Mouse (Mus musculus) midbrain, postnatal 0 days (tissue): ENCODE results near the gene Gm26920. TPM values are rescaled to one million over a fixed set of nuclear protein-coding genes. Genes with fewer than 3 reads are reported as not detected.

Experiments used
- ATAC-seq: fragments of 200-750 bp; cut with Nextera tagmentation; 2 replicates; pipeline ENCODE4 v1.8.0; 2017; ENCODE audit warnings: moderate number of reproducible peaks, mild to moderate bottlenecking, moderate TSS enrichment, moderate library complexity; ENCODE audit not compliant: low FRiP score
- DNase-seq: peaks from one replicate; pipeline ENCODE4 v3.0.0-alpha.2; 2015; ENCODE audit warnings: low spot score
- H3K27ac ChIP-seq: fragments of 300-500 bp; sonication (generic); 2 replicates; pipeline ENCODE4 v1.5.1; 2014; ENCODE audit warnings: low read depth, mild to moderate bottlenecking, low read length, mixed read lengths
- H3K27me3 ChIP-seq: fragments of 300-500 bp; sonication (generic); 2 replicates; pipeline ENCODE4 v1.6.1; 2014; ENCODE audit warnings: low read length, control low read depth, mixed read lengths; ENCODE audit not compliant: insufficient read depth
- H3K36me3 ChIP-seq: fragments of 300-500 bp; sonication (generic); 2 replicates; pipeline ENCODE4 v1.6.1; 2014; ENCODE audit warnings: low read length, control low read depth, mixed read lengths; ENCODE audit not compliant: insufficient read depth
- H3K4me1 ChIP-seq: fragments of 300-500 bp; sonication (generic); 2 replicates; pipeline ENCODE4 v1.6.1; 2014; ENCODE audit warnings: mild to moderate bottlenecking, control low read depth, antibody characterized with exemption, low read length, mixed read lengths; ENCODE audit not compliant: insufficient read depth
- H3K4me2 ChIP-seq: fragments of 300-500 bp; sonication (generic); 2 replicates; pipeline ENCODE4 v1.6.1; 2014; ENCODE audit warnings: low read depth, mild to moderate bottlenecking, low read length, mixed read lengths; ENCODE audit not compliant: poor library complexity, severe bottlenecking
- H3K4me3 ChIP-seq: fragments of 300-500 bp; sonication (generic); 2 replicates; pipeline ENCODE4 v1.5.1; 2014; ENCODE audit warnings: low read depth, mild to moderate bottlenecking, low read length, moderate library complexity
- H3K9ac ChIP-seq: fragments of 300-500 bp; sonication (generic); replicated peaks from 2 replicates; pipeline ENCODE4 v1.6.1; 2014; ENCODE audit warnings: mild to moderate bottlenecking, low read length, moderate library complexity, mixed read lengths; ENCODE audit not compliant: poor library complexity, severe bottlenecking
- H3K9me3 ChIP-seq: fragments of 300-500 bp; sonication (generic); 2 replicates; pipeline ENCODE4 v1.6.1; 2016; ENCODE audit warnings: low read length, control low read depth
- CTCF ChIP-seq: IDR thresholded peaks from 2 replicates; pipeline ENCODE4 v1.5.1; 2016; ENCODE audit warnings: antibody characterized with exemption, mild to moderate bottlenecking
- WGBS: fragments of 180-500 bp; shearing (Covaris S2); extraction: QIAGEN DNeasy Blood & Tissue Kit; methylation state at CpG from one replicate; pipeline ENCODE4 v1.1.7; 2014; 5-methylcytosine and 5-hydroxymethylcytosine counted together
- polyA plus RNA-seq: library from polyadenylated mRNA; unstranded; fragments of >200 nt; fragmentation: Nextera tagmentation; extraction: Ambion mirVana; gene quantifications from 2 replicates; pipeline ENCODE4 v1.2.1, GENCODE M21; 2015
- total RNA-seq: library from RNA; depleted of rRNA; stranded (reverse); fragments of >200 nt; gene quantifications from 2 replicates; pipeline ENCODE4 v1.2.3, GENCODE M21; 2014

Gene Gm26920
- total and polyA plus RNA-seq, 2 experiments from 2014 or later = 0.63 TPM; not detected in 1

DNA sequence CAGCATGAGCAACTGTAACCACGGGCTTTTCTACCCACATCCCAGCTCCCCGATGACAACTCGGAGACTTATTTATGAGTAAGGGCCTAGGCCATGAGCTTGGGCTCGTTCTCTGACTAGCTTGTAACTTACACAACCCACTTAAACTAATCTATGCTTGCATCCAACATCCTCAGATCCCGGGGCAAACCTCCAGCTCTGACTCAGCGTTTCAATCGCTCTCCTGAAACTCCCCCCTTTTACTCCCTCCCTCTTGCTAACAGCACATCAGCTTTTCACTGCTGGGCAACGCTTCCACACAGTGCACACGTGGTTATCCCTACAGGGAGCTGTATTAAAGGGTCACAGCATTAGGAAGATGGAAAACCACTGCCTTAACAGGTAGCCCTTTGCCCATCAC lies 3.7 kb downstream of the Gm26920 start:
- Histone ChIP-seq H3K27ac (no peak overlapping the region), H3K9ac (no peak overlapping the region), H3K9me3 (no peaks in the 10 kb centered on the region), H3K27me3 (no peaks in the 10 kb centered on the region), H3K4me3 (no peak overlapping the region), H3K36me3 (peaks cover 11% of the 10 kb centered on the region; the same call in 1 of the 2 replicates), H3K4me1 (peaks cover 9% of the 10 kb centered on the region; the same call in 1 of the 2 replicates), H3K4me2 (no peak overlapping the region)
- WGBS = 93% methylated on average over 9 of the region's 9 CpGs
- no peak for TF ChIP-seq CTCF
- DNase-seq = no peak
- no peak for ATAC-seq

DNA sequence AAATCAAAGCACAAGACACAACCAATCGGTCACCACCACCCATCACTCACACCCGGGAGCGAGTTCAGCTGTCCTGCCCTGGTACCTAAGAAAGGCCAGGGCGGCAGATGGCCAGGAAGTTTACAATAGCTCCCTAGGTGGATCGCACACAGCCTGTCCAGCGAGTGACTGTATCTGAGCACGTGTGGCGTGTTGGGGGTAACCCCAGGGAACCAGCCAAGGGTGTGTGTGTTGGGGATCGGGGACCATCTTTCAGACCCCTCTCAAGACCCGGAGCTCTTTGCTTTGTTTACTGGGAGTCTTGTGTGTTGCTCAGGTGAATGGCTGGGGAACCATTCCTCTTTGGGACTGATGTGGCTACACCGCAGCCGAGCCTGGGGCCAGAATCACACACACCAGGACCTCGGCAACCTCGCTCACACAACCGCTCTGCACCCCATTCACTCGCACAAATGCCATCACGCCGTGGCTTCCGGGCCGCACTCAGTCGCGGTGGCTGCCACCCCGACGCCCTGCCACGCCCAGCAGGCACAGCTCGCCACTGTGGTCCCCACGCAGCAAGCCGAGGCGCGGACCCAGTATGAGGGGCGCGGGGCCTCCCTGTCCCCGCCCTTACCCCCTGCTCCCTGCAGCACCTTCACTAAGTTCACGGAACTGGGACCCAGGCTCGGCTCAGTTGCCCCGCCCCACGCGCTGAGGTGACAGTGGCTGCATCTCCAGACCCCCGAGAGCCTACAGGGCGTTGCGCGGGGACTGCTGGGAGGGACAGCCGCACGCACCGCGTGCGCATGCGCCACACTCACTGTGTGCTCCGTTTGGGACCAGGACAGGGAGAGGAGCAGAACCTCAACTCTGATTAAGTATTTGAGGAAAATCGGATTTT lies 17.8 kb downstream of the Gm26920 start, which contains the start of gene Zfp82:
TSS of gene Zfp82 (minus strand) at position 755 of the 883 bp plus-strand sequence.
- Histone ChIP-seq H3K27ac (peak within 1 kb of the TSS; percentile 76), H3K9ac (peak within 1 kb of the TSS; percentile 84), H3K4me1 (peaks cover 4% of the 10 kb centered on the region; the same call in 1 of the 2 replicates), H3K4me2 (peak within 1 kb of the TSS; percentile 81), H3K9me3 (no peaks in the 10 kb centered on the region), H3K36me3 (peaks cover 13% of the 10 kb centered on the region; the same call in 1 of the 2 replicates), H3K27me3 (no peaks in the 10 kb centered on the region), H3K4me3 (peak within 1 kb of the TSS; percentile 81)
- ATAC-seq (peak; percentile 88), DNase-seq (peak; percentile 92)
- WGBS = under 1% methylated on average over 50 of the region's 50 CpGs
- TF ChIP-seq CTCF = no peak

DNA sequence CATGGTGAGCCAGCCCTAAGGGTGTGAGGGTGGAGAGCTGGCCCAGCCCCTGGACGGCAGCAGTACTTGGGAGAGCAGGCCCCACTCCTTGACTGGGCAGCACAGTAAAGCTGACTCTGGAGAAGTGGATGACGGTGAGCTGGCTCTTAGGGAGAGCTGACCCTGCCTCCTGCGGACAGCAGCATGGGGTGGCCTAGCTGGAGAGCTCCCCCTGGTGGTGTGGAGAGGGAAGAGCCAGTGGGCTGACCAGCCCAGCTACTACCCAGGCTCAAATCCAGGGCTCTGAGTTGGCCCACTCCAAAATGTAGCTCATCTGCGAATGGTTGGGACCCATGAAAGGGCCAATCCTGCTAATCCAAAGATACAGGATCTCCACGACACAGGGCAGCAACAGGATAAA lies 25.6 kb downstream of the Gm26920 start:
- ATAC-seq = no peak
- no peak for DNase-seq
- WGBS = 87% methylated on average over 5 of the region's 5 CpGs
- Histone ChIP-seq H3K9me3 (no peaks in the 10 kb centered on the region), H3K4me1 (no peaks in the 10 kb centered on the region), H3K27me3 (no peaks in the 10 kb centered on the region), H3K36me3 (peaks cover 41% of the 10 kb centered on the region), H3K4me3 (no peak overlapping the region), H3K4me2 (no peak overlapping the region), H3K27ac (no peak overlapping the region), H3K9ac (no peak overlapping the region)
- peak; percentile 32; the same call in 1 of the 2 replicates for TF ChIP-seq CTCF

DNA sequence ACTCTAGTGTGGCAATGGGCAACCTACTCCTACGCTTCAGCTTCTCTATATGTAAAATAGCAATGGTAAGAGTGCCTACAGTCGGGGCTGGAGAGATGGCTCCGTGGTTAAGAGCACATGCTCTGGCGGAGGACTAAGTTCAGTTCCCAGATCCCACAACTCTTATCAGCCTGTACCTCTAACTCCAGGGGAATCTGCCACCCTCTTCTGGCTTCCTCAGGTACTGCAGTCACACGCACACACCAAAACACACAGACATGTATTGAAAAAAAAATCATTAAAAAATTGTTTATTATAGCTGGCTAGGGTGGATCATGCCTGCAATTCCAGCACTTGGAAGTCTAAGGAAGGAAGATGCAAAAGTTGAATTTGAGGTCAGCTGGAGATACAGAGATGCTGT lies 27.7 kb downstream of the Gm26920 start:
- H3K27me3 ChIP-seq = no peaks in the 10 kb centered on the region
- WGBS = 83% methylated on average over 5 of the region's 5 CpGs
- H3K9ac ChIP-seq = no peak overlapping the region
- TF ChIP-seq CTCF = peak; percentile 61
- H3K9me3 ChIP-seq = no peaks in the 10 kb centered on the region
- DNase-seq = peak; percentile 30
- H3K36me3 ChIP-seq = peaks cover 43% of the 10 kb centered on the region
- H3K4me2 ChIP-seq = no peak overlapping the region
- no peak overlapping the region for H3K27ac ChIP-seq
- ATAC-seq = no peak
- H3K4me3 ChIP-seq = no peak overlapping the region
- H3K4me1 ChIP-seq = no peaks in the 10 kb centered on the region

DNA sequence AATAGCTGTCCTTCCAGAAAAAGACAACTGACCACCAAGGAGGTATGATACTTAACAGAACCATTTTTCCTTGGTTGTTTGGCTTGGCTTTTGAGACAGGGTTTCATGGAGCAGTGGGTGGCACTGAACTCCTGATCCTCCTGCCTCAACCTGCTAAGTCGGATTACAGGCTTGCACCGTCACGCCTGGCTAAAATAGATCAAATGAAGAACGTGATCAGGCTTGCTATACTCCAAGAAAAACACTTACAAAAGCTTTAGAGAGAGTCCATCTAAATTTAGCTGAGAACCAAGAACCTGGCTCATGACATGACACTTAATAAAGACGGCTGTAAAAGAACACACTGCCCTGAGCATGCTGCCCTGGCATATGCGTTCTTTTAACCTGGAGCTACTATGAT lies 29.9 kb downstream of the Gm26920 start:
- no peaks in the 10 kb centered on the region for H3K4me1 ChIP-seq
- ATAC-seq = no peak
- H3K4me3 ChIP-seq = no peak overlapping the region
- H3K36me3 ChIP-seq = peaks cover 47% of the 10 kb centered on the region
- H3K27ac ChIP-seq = no peak overlapping the region
- no peaks in the 10 kb centered on the region for H3K27me3 ChIP-seq
- no peaks in the 10 kb centered on the region for H3K9me3 ChIP-seq
- no peak overlapping the region for H3K9ac ChIP-seq
- H3K4me2 ChIP-seq = no peak overlapping the region
- 46% methylated on average over 6 of the region's 6 CpGs for WGBS
- TF ChIP-seq CTCF = no peak
- DNase-seq = no peak

DNA sequence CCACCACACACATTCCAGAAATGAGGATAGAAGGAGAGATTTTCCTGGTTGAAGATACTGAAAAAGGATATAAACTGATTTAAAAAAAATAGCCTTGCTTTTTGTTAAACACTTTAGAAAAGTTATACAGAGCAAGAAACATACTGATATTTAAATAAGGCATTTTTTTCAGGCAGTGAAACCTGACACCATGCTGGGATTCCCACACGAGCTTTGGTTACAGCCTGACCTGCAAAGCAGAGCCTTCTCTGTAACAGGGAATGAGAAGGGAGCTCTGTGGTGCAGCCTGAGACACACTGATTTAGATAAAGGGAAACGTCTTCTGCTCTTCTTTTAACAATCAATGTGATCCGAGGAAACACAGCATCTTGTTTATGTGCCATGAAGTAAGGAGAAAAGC lies 36.6 kb downstream of the Gm26920 start:
- H3K27me3 ChIP-seq = no peaks in the 10 kb centered on the region
- DNase-seq (no peak), ATAC-seq (no peak)
- no peak overlapping the region for H3K9ac ChIP-seq
- H3K4me2 ChIP-seq = no peak overlapping the region
- peaks cover 18% of the 10 kb centered on the region for H3K36me3 ChIP-seq
- H3K27ac ChIP-seq = no peak overlapping the region
- no peaks in the 10 kb centered on the region for H3K9me3 ChIP-seq
- no peak for TF ChIP-seq CTCF
- no peak overlapping the region for H3K4me3 ChIP-seq
- WGBS = 16% methylated on average over 3 of the region's 3 CpGs
- H3K4me1 ChIP-seq = no peaks in the 10 kb centered on the region
